Mouse (Mus musculus): ENCODE results near the gene Rac1. TPM values are rescaled to one million over a fixed set of nuclear protein-coding genes. Genes with fewer than 3 reads are reported as not detected.

Gene Rac1
- polyA plus RNA-seq, 1 experiment from 2014 or later: 452 TPM

DNA sequence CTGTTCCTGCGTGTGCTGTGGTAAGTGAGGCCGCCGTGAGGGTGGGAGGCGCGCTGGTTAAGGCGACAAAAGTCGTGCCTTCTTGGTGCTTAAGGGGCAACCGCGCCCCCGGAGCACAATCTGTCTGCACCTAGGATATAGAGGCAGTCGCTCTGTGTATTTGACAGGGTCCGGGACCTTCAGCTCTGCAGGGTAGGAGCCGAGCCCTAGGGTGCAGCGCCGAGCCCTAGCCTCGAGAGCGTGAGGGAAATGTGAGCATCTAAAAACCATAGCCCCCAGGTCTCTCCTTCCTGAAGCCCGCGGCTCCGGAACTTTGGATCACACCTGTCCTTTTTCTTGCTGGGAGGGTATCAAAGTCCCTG lies 63.1 kb downstream of the Rac1 start:
- Histone ChIP-seq H3K9ac (peak overlapping the region; percentile 75), H3K27ac (no peak overlapping the region), H3K4me3 (peak overlapping the region; percentile 73), H3K27me3 (replicated peaks) (no peaks in the 10 kb centered on the region), H3K36me3 (peaks cover 23% of the 10 kb centered on the region), H3K4me1 (peaks cover 18% of the 10 kb centered on the region), H3K9me3 (no peaks in the 10 kb centered on the region), H3K4me2 (replicated peaks) (peak overlapping the region; percentile 90)
- ATAC-seq (ENCODE audit: low FRiP score, low read depth): no peak; the same call in 1 of the 2 replicates
- under 1% methylated on average over 20 of the region's 20 CpGs for WGBS

DNA sequence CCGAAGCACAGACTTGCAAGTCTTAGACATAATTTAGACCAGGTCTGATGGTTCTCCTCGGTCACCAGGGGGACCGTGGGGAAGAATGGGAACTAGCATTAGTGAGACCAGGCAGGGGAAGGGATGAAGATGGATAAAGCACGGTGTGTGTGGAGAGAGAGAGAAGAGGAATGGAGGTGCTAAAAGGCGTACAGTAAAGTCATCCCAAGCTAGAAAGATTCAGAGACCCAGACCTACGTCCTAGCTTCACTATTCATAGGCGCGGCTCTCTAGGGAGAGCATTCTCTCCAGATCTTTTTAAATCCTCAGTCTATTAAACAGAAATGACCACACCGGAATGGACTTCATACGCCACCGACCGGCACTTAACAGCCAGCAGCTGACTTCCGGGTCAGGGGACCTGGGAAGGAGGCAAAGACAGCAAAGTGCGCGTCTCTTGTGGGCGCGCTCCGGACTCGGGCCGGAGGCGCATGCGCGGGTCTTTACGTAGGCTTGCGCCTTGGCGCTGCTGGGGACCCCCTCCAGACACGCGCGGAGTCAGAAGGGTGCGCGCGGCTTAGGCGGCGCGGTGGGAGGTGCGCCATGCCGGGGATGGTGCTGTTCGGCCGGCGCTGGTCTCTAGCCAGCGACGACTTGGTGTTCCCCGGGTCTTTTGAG lies 63.6 kb downstream of the Rac1 start, which contains the start of gene Daglb:
Gene Daglb, plus strand, starts transcription at position 485 of the 657 bp plus-strand sequence.
- peak within 1 kb of the TSS; percentile 73 for H3K4me3 ChIP-seq
- peaks cover 18% of the 10 kb centered on the region for H3K4me1 ChIP-seq
- peaks cover 18% of the 10 kb centered on the region for H3K36me3 ChIP-seq
- no peak within 1 kb of the TSS for H3K27ac ChIP-seq
- peak; percentile 95 for ATAC-seq (ENCODE audit: low FRiP score, low read depth)
- H3K4me2 ChIP-seq (replicated peaks): peak within 1 kb of the TSS; percentile 90
- no peaks in the 10 kb centered on the region for H3K9me3 ChIP-seq
- no peaks in the 10 kb centered on the region for H3K27me3 ChIP-seq (replicated peaks)
- 2% methylated on average over 43 of the region's 43 CpGs for WGBS
- H3K9ac ChIP-seq: peak within 1 kb of the TSS; percentile 75

DNA sequence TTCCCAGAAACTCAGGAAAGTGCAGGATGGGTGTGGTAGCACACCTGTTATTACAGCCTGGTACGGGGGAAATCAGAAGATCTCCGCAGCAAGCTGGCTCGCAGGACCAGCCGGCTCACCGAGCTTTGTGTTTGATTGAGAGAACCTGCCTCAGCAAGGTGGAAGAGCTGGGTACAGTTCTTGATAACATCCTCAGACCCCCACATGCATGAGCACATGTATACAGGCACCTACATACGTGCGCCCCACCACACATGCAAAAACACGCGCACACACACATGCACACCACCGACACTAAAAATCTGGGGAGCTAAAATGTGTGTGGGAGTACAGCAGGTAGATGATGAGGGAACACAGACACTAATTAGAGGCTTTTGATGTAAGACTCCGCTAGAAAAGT lies 64.2 kb downstream of the Rac1 start:
- Histone ChIP-seq H3K9ac (peak overlapping the region; percentile 75), H3K4me2 (replicated peaks) (peak overlapping the region; percentile 90), H3K4me1 (peaks cover 18% of the 10 kb centered on the region), H3K27ac (no peak overlapping the region), H3K9me3 (no peaks in the 10 kb centered on the region), H3K36me3 (peaks cover 17% of the 10 kb centered on the region), H3K4me3 (peak overlapping the region; percentile 73), H3K27me3 (replicated peaks) (no peaks in the 10 kb centered on the region)
- ATAC-seq (ENCODE audit: low FRiP score, low read depth): no peak
- WGBS: 82% methylated on average over 11 of the region's 11 CpGs

Other genes with a start within 250 kb of the Rac1 start
- 0.13 TPM in 1 of 2 replicates, not detected in the other for gene Zfp853, start 234.4 kb downstream of the Rac1 start, polyA plus RNA-seq (2016; fragmentation: Nextera tagmentation; extraction: Ambion mirVana)
- 53.2 and 57.4 TPM in 2 replicates for gene E130309D02Rik, start 212.7 kb downstream of the Rac1 start, polyA plus RNA-seq (2016; fragmentation: Nextera tagmentation; extraction: Ambion mirVana)
- 71.5 and 82.7 TPM in 2 replicates for gene Zdhhc4, start 198.8 kb downstream of the Rac1 start, polyA plus RNA-seq (2016; fragmentation: Nextera tagmentation; extraction: Ambion mirVana)
- gene Grid2ip, start 170.7 kb downstream of the Rac1 start, polyA plus RNA-seq (2016; fragmentation: Nextera tagmentation; extraction: Ambion mirVana): 0.19 and 0.37 TPM in 2 replicates
- gene Kdelr2, start 124.2 kb downstream of the Rac1 start, polyA plus RNA-seq (2016; fragmentation: Nextera tagmentation; extraction: Ambion mirVana): 164 and 183 TPM in 2 replicates
- gene Daglb, start 63.5 kb downstream of the Rac1 start, polyA plus RNA-seq (2016; fragmentation: Nextera tagmentation; extraction: Ambion mirVana): 14.8 and 16.3 TPM in 2 replicates
- gene Cyth3, start 94.4 kb upstream of the Rac1 start, polyA plus RNA-seq (2016; fragmentation: Nextera tagmentation; extraction: Ambion mirVana): 40.5 and 42.4 TPM in 2 replicates
- 34.3 and 35.4 TPM in 2 replicates for gene Usp42, start 204.2 kb upstream of the Rac1 start, polyA plus RNA-seq (2016; fragmentation: Nextera tagmentation; extraction: Ambion mirVana)

Data from neural tube, embryonic 12.5 days (tissue).